Mouse (Mus musculus) right cerebral cortex, adult 2 months (tissue): ENCODE results near the gene Olfr1418.

Experiments used
- DNase-seq, 2 experiments: peaks; one replicate each; pipeline ENCODE4 v3.0.0; 2021 to 2022; ENCODE audit warnings: low spot score in 2 of 2

The Olfr1418 gene

GRCm38 (mm10) chr19:11810856-11811255 lies 50.0 kb downstream of the Olfr1418 start:
- no peak for DNase-seq

GRCm38 (mm10) chr19:11810003-11810758 lies 50.7 kb downstream of the Olfr1418 start:
- DNase-seq: no peak

- no peak for DNase-seq
Observed at GRCm38 (mm10) chr19:11808452-11808851, 52.4 kb downstream of the Olfr1418 start.

- no peak for DNase-seq
Observed at GRCm38 (mm10) chr19:11807822-11808221, 53.0 kb downstream of the Olfr1418 start.

GRCm38 (mm10) chr19:11807251-11807650 lies 53.6 kb downstream of the Olfr1418 start:
- DNase-seq: no peak

- DNase-seq: no peak
Observed at GRCm38 (mm10) chr19:11804423-11804822, 56.4 kb downstream of the Olfr1418 start.
